Mouse (Mus musculus): ENCODE results near the gene Hist1h4c. TPM values are rescaled to one million over a fixed set of nuclear protein-coding genes. Genes with fewer than 3 reads are reported as not detected.

Hist1h4c gene
- polyA plus RNA-seq, 1 experiment from 2014 or later = 5.8 TPM

- Histone ChIP-seq H3K27me3 (no peaks in the 10 kb centered on the region), H3K36me3 (no peaks in the 10 kb centered on the region), H3K4me1 (replicated peaks) (peaks cover 30% of the 10 kb centered on the region), H3K4me2 (replicated peaks) (peak overlapping the region; percentile 100), H3K9me3 (no peaks in the 10 kb centered on the region), H3K27ac (peak overlapping the region; percentile 91), H3K4me3 (replicated peaks) (peak overlapping the region; percentile 46), H3K9ac (replicated peaks) (peak overlapping the region; percentile 75)
- no peak for ATAC-seq
- WGBS = 40% methylated on average over 13 of the region's 13 CpGs
Observed at GRCm38 (mm10) chr13:23740256-23740840, 42.1 kb upstream of the Hist1h4c start.

DNA sequence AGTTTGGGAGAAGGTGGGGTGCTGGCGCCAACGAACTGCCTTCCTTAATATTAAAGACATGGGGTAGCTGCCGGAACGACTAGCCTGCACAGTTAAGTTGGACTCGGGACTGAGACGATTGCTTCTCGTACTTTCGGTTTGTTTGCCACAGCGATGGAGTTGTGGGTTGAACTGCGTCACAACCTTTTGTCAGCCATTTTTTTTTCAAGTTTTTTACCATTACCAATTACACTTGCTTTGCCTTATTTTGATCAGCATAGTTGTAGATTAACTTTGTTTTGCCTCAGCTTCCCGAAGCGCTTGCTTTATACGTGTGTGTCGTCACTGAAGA is 41.6 kb upstream of the Hist1h4c start:
- ATAC-seq = no peak
- Histone ChIP-seq H3K4me2 (replicated peaks) (peak overlapping the region; percentile 100), H3K4me1 (replicated peaks) (peaks cover 29% of the 10 kb centered on the region), H3K9ac (replicated peaks) (peak overlapping the region; percentile 75), H3K36me3 (no peaks in the 10 kb centered on the region), H3K4me3 (replicated peaks) (peak overlapping the region; percentile 46), H3K27me3 (no peaks in the 10 kb centered on the region), H3K9me3 (no peaks in the 10 kb centered on the region), H3K27ac (peak overlapping the region; percentile 91)
- 1% methylated on average over 14 of the region's 14 CpGs for whole genome bisulfite sequencing

GRCm38 (mm10) chr13:23739069-23739921 is 41.0 kb upstream of the Hist1h4c start:
- Histone ChIP-seq H3K27ac (peak overlapping the region; percentile 91), H3K36me3 (no peaks in the 10 kb centered on the region), H3K9ac (replicated peaks) (peak overlapping the region; percentile 75), H3K4me1 (replicated peaks) (peaks cover 25% of the 10 kb centered on the region), H3K9me3 (no peaks in the 10 kb centered on the region), H3K4me2 (replicated peaks) (peak overlapping the region; percentile 100), H3K4me3 (replicated peaks) (peak overlapping the region; percentile 46), H3K27me3 (no peaks in the 10 kb centered on the region)
- WGBS = under 1% methylated on average over 39 of the region's 39 CpGs
- peak; percentile 90 for ATAC-seq

DNA sequence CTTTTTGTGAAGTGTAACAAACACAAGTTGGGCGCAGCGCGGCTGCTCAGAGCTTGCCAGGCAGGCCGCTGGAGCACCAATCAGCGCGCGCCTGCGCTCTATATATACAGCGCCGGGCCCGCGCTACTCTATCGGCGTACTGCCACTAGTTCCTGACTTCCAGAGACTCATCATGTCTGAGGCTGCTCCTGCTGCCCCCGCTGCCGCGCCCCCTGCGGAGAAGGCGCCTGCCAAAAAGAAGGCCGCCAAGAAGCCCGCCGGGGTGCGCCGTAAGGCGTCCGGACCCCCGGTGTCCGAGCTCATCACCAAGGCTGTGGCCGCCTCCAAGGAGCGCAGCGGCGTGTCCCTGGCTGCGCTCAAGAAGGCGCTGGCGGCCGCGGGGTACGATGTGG is 40.4 kb upstream of the Hist1h4c start, which contains the start of gene Hist1h1c:
TSS of gene Hist1h1c (plus strand) at position 132 of the 392 bp plus-strand sequence.
- ATAC-seq = peak; percentile 97
- no peaks in the 10 kb centered on the region for H3K36me3 ChIP-seq
- H3K9me3 ChIP-seq = no peaks in the 10 kb centered on the region
- no peaks in the 10 kb centered on the region for H3K27me3 ChIP-seq
- H3K27ac ChIP-seq = peak within 1 kb of the TSS; percentile 91
- peaks cover 25% of the 10 kb centered on the region for H3K4me1 ChIP-seq (replicated peaks)
- H3K9ac ChIP-seq (replicated peaks) = peak within 1 kb of the TSS; percentile 75
- 0% methylated on average over 36 of the region's 38 CpGs for WGBS
- H3K4me3 ChIP-seq (replicated peaks) = peak within 1 kb of the TSS; percentile 46
- H3K4me2 ChIP-seq (replicated peaks) = peak within 1 kb of the TSS; percentile 100

DNA sequence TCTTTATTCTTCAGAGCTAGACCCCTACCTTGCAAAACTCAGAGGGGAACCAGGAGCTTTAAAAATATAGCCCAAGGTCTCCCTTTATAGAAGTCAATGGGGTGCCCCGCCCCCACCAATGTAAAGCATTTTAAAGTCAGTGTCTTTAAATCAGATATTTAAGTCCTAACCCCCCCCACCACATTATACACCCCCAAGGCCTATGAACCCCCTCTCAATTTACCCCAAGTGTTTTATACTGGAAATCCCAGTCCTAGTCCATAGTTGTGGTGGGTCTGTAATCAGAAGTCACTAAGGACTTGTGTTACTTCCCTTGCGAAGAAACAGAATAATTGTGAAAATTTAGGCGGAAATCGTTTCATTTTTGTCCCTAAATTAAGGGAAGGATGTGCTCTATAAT is 39.8 kb upstream of the Hist1h4c start:
- Histone ChIP-seq H3K27ac (peak overlapping the region; percentile 91), H3K36me3 (no peaks in the 10 kb centered on the region), H3K27me3 (no peaks in the 10 kb centered on the region), H3K9me3 (no peaks in the 10 kb centered on the region), H3K4me1 (replicated peaks) (peaks cover 25% of the 10 kb centered on the region), H3K4me3 (replicated peaks) (peak overlapping the region; percentile 46), H3K4me2 (replicated peaks) (peak overlapping the region; percentile 100), H3K9ac (replicated peaks) (peak overlapping the region; percentile 75)
- ATAC-seq = no peak
- WGBS = 16% methylated on average over 4 of the region's 4 CpGs

DNA sequence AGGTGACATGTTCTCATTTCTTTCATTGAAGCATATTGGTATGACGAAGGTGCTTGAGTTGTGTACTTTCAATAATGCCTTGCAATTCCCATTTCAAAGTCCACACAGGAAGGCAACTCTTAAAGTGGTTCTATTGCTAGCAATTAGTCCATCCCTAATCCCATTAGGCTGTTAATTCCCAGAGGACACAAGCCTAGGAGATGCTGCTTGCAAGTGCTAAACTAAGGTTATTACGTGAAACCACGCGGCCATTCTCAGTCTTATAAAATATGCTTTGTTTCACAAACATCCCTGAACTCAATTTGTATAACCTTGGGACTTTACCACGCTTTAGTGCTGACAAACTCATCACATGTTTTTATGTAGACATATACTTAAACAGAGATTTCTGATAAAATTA is 38.8 kb upstream of the Hist1h4c start:
- Histone ChIP-seq H3K4me3 (replicated peaks) (no peak overlapping the region), H3K27ac (no peak overlapping the region), H3K36me3 (no peaks in the 10 kb centered on the region), H3K4me1 (replicated peaks) (peaks cover 25% of the 10 kb centered on the region), H3K27me3 (no peaks in the 10 kb centered on the region), H3K9me3 (no peaks in the 10 kb centered on the region), H3K9ac (replicated peaks) (no peak overlapping the region), H3K4me2 (replicated peaks) (no peak overlapping the region)
- no peak for ATAC-seq
- WGBS = 74% methylated on average over 5 of the region's 5 CpGs

GRCm38 (mm10) chr13:23732156-23732804 is 34.0 kb upstream of the Hist1h4c start:
- ATAC-seq = no peak
- Histone ChIP-seq H3K9ac (replicated peaks) (no peak overlapping the region), H3K27ac (no peak overlapping the region), H3K4me1 (replicated peaks) (no peaks in the 10 kb centered on the region), H3K4me3 (replicated peaks) (no peak overlapping the region), H3K4me2 (replicated peaks) (no peak overlapping the region), H3K9me3 (no peaks in the 10 kb centered on the region), H3K27me3 (no peaks in the 10 kb centered on the region), H3K36me3 (no peaks in the 10 kb centered on the region)
- 27% methylated on average over 8 of the region's 8 CpGs for WGBS

- WGBS = 65% methylated on average over 8 of the region's 8 CpGs
- H3K27me3 ChIP-seq = no peaks in the 10 kb centered on the region
Observed at GRCm38 (mm10) chr13:23730479-23730878, 32.2 kb upstream of the Hist1h4c start.

GRCm38 (mm10) chr13:23729706-23730105 is 31.5 kb upstream of the Hist1h4c start:
- Histone ChIP-seq H3K36me3 (no peaks in the 10 kb centered on the region), H3K4me3 (replicated peaks) (no peak overlapping the region), H3K4me1 (replicated peaks) (no peaks in the 10 kb centered on the region), H3K27me3 (no peaks in the 10 kb centered on the region), H3K9me3 (no peaks in the 10 kb centered on the region), H3K27ac (no peak overlapping the region), H3K4me2 (replicated peaks) (no peak overlapping the region), H3K9ac (replicated peaks) (no peak overlapping the region)
- 97% methylated on average over 5 of the region's 5 CpGs for WGBS
- no peak for ATAC-seq

More at GRCm38 (mm10) chr13:23730479-23730878, 32.2 kb upstream of the Hist1h4c start:
- no peaks in the 10 kb centered on the region for H3K36me3 ChIP-seq
- H3K9ac ChIP-seq (replicated peaks) = no peak overlapping the region
- H3K4me1 ChIP-seq (replicated peaks) = no peaks in the 10 kb centered on the region
- H3K4me3 ChIP-seq (replicated peaks) = no peak overlapping the region
- no peak overlapping the region for H3K27ac ChIP-seq
- H3K4me2 ChIP-seq (replicated peaks) = no peak overlapping the region
- H3K9me3 ChIP-seq = no peaks in the 10 kb centered on the region
- ATAC-seq = no peak

DNA sequence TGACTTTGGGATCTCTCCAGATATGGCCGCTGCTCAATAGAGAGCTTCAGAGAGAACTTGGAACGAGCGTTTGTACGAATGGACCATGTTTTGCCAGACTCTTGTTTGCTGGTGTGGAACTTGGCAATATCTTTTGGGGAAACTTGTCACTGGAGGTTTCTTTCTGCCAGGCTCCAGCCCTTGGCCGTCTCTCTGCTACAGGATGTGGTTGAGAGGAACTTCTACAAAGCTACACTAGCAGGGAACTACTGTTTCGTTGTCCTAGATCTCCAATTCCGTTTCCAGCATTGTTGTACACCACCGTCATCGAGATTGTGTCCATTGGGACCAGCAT is 30.9 kb upstream of the Hist1h4c start:
- Histone ChIP-seq H3K27me3 (no peaks in the 10 kb centered on the region), H3K4me3 (replicated peaks) (no peak overlapping the region), H3K36me3 (no peaks in the 10 kb centered on the region), H3K4me2 (replicated peaks) (no peak overlapping the region), H3K9ac (replicated peaks) (no peak overlapping the region), H3K4me1 (replicated peaks) (no peaks in the 10 kb centered on the region), H3K9me3 (no peaks in the 10 kb centered on the region), H3K27ac (no peak overlapping the region)
- no peak for ATAC-seq
- WGBS = 93% methylated on average over 9 of the region's 9 CpGs

DNA sequence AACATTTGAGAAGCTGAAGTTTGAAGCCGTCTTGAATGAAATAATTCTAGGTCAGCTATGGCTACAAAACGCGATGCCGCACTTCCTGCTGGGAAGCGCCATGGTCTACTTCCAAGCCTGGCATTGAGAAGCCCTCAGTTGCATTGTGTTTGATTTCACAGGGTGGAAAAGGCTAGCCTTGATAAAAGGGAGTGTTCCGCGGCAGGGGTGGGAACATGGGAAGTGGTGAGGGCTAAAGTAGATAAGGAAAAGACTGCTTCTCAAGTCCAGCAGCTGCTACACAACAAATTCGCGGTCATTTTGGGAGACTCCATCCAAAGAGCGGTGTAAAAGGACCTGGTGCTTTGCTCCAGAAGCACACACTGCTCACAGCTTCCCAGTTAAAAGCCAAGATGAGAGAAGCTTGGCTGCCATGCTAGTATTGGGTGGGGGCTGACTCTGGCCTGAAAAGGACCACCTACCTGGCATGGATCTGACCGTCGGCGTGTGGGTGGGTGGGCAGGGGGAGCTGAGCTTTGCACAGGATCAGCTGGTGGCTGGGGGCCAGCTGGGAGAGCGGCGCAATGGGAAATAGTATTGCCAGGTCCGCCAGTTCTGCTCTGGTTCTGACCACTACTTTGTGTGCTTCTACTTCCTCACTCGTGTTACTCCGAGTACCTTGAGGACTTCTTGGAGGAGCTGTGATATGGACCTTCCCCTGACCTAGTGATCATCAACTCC is 30.4 kb upstream of the Hist1h4c start:
- Histone ChIP-seq H3K27me3 (no peaks in the 10 kb centered on the region), H3K27ac (no peak overlapping the region), H3K9me3 (no peaks in the 10 kb centered on the region), H3K4me2 (replicated peaks) (no peak overlapping the region), H3K9ac (replicated peaks) (no peak overlapping the region), H3K4me1 (replicated peaks) (no peaks in the 10 kb centered on the region), H3K4me3 (replicated peaks) (no peak overlapping the region), H3K36me3 (no peaks in the 10 kb centered on the region)
- WGBS = 90% methylated on average over 18 of the region's 18 CpGs
- ATAC-seq = no peak

DNA sequence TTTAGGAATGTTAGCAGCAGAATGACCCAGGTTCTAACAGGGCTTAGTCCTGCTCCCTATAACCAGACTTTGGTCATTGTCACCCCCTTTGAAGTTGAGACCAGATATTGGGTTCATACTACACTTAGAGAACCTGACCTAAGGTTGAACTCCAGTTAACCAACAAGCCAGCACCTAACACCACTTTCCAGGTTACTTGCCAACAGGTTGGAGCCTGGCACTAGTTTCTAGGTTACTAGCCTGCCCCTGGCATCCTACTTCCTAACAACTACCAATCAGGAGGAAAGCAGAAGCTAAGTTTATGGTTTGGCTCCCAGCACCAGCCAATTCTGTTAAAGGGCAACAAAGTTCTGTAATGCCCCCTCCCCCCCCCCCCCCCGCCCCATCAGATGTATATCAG is 27.0 kb upstream of the Hist1h4c start:
- no CpG with 5 or more reads among the region's 1 CpGs for WGBS
- ATAC-seq = no peak
- H3K4me1 ChIP-seq (replicated peaks) = no peaks in the 10 kb centered on the region
- H3K27me3 ChIP-seq = no peaks in the 10 kb centered on the region
- H3K4me3 ChIP-seq (replicated peaks) = no peak overlapping the region
- no peak overlapping the region for H3K4me2 ChIP-seq (replicated peaks)
- no peaks in the 10 kb centered on the region for H3K36me3 ChIP-seq
- no peak overlapping the region for H3K27ac ChIP-seq
- no peaks in the 10 kb centered on the region for H3K9me3 ChIP-seq
- H3K9ac ChIP-seq (replicated peaks) = no peak overlapping the region
